Mouse (Mus musculus) telencephalon, adult 2 months (tissue): ENCODE measurements around the gene Kirrel3.

Experiments
- DNase-seq: peaks from one replicate; pipeline ENCODE4 v3.0.0-alpha.2; 2011; ENCODE audit warnings: low read depth, low spot score

Gene Kirrel3

GRCm38 (mm10) chr9:34884325-34884724 lies 398.6 kb downstream of the Kirrel3 start:
- DNase-seq = no peak

GRCm38 (mm10) chr9:34884942-34885341 lies 399.2 kb downstream of the Kirrel3 start:
- DNase-seq = no peak

- no peak for DNase-seq
Observed at GRCm38 (mm10) chr9:34886746-34887145, 401.1 kb downstream of the Kirrel3 start.

GRCm38 (mm10) chr9:34887196-34887595 lies 401.5 kb downstream of the Kirrel3 start:
- DNase-seq = no peak

- DNase-seq = no peak
Observed at GRCm38 (mm10) chr9:34888298-34888697, 402.6 kb downstream of the Kirrel3 start.

GRCm38 (mm10) chr9:34901216-34901615 lies 415.5 kb downstream of the Kirrel3 start:
- no peak for DNase-seq

GRCm38 (mm10) chr9:34901888-34902287 lies 416.2 kb downstream of the Kirrel3 start:
- no peak for DNase-seq

- no peak for DNase-seq
Observed at GRCm38 (mm10) chr9:34905164-34905563, 419.5 kb downstream of the Kirrel3 start.

- no peak for DNase-seq
Observed at GRCm38 (mm10) chr9:34908040-34908439, 422.3 kb downstream of the Kirrel3 start.

- peak; percentile 79 for DNase-seq
Observed at GRCm38 (mm10) chr9:34911838-34912237, 426.1 kb downstream of the Kirrel3 start.

- no peak for DNase-seq
Observed at GRCm38 (mm10) chr9:34912273-34912972, 426.7 kb downstream of the Kirrel3 start.

GRCm38 (mm10) chr9:34912996-34913395 lies 427.3 kb downstream of the Kirrel3 start:
- no peak for DNase-seq

GRCm38 (mm10) chr9:34918976-34919375 lies 433.3 kb downstream of the Kirrel3 start:
- no peak for DNase-seq

GRCm38 (mm10) chr9:34920116-34920515 lies 434.4 kb downstream of the Kirrel3 start:
- DNase-seq = peak; percentile 69

GRCm38 (mm10) chr9:34921941-34922340 lies 436.2 kb downstream of the Kirrel3 start:
- no peak for DNase-seq

- DNase-seq = no peak
Observed at GRCm38 (mm10) chr9:34922716-34923115, 437.0 kb downstream of the Kirrel3 start.

- DNase-seq = no peak
Observed at GRCm38 (mm10) chr9:34923134-34923931, 437.6 kb downstream of the Kirrel3 start.

- no peak for DNase-seq
Observed at GRCm38 (mm10) chr9:34925616-34926015, 439.9 kb downstream of the Kirrel3 start.

- DNase-seq = no peak
Observed at GRCm38 (mm10) chr9:34930371-34930770, 444.7 kb downstream of the Kirrel3 start.

- DNase-seq = no peak
Observed at GRCm38 (mm10) chr9:34938140-34938539, 452.4 kb downstream of the Kirrel3 start.

- DNase-seq = no peak
Observed at GRCm38 (mm10) chr9:34939621-34940020, 453.9 kb downstream of the Kirrel3 start.

GRCm38 (mm10) chr9:34942122-34942831 lies 456.6 kb downstream of the Kirrel3 start:
- no peak for DNase-seq
